Mouse (Mus musculus): ENCODE results near the gene Homez. TPM values are rescaled to one million over a fixed set of nuclear protein-coding genes. Genes with fewer than 3 reads are reported as not detected.
A peak's percentile ranks its signal among the peaks of the same experiment; 100 is the strongest.

The Homez gene
- polyA plus RNA-seq, 1 experiment from 2014 or later, result 4.0 TPM

- Histone ChIP-seq H3K4me2 (ENCODE audit: low read depth, low read length) (no peak overlapping the region), H3K27me3 (ENCODE audit: insufficient read depth, low read length) (no peaks in the 10 kb centered on the region), H3K36me3 (replicated peaks; ENCODE audit: insufficient read depth, low read length) (peaks cover 6% of the 10 kb centered on the region; the same call in 1 of the 2 replicates), H3K9me3 (ENCODE audit: low read length) (no peaks in the 10 kb centered on the region), H3K4me1 (ENCODE audit: insufficient read depth) (peaks cover 4% of the 10 kb centered on the region; the same call in 1 of the 2 replicates), H3K9ac (replicated peaks) (no peak overlapping the region), H3K27ac (ENCODE audit: low read depth) (no peak overlapping the region), H3K4me3 (ENCODE audit: low read depth, low read length) (no peak overlapping the region)
- DNase-seq, result no peak
- no peak for ATAC-seq
- WGBS (ENCODE audit: insufficient replicate concordance), result 87% methylated on average over 4 of the region's 4 CpGs
- TF ChIP-seq EP300 (IDR thresholded peaks at IDR 0.05; ENCODE audit: low read depth), result no peak
- TF ChIP-seq CTCF (IDR thresholded peaks at IDR 0.05; ENCODE audit: low read depth), result no peak
Measured at GRCm38 (mm10) chr14:54903641-54904040, 32.9 kb upstream of the Homez start.

DNA sequence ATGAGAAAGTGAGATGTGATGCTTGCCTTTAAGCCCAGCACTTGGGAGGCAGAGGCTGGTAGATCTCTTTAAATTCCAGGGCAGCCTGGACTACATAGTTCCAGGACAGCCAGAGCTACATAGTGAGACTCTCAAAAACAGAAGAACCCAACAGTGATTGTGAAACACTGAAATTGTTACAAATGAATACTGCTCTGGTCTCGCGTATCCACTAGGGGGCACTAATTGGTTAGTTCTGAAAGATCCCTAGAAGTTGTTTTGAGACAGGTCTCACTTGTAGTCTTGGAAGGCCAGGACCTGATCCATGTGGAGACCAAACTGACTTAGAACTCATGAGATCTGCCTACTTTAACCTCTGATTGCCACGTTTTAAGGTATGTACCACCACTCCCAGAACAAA, 29.6 kb upstream of the Homez start:
- no peak overlapping the region for H3K9ac ChIP-seq (replicated peaks)
- H3K27me3 ChIP-seq (ENCODE audit: insufficient read depth, low read length), result no peaks in the 10 kb centered on the region
- DNase-seq (peak; percentile 66), ATAC-seq (peak; percentile 70)
- H3K4me3 ChIP-seq (ENCODE audit: low read depth, low read length), result no peak overlapping the region
- TF ChIP-seq EP300 (IDR thresholded peaks at IDR 0.05; ENCODE audit: low read depth) (no peak), CTCF (IDR thresholded peaks at IDR 0.05; ENCODE audit: low read depth) (peak; percentile 85)
- no peak overlapping the region for H3K4me2 ChIP-seq (ENCODE audit: low read depth, low read length)
- H3K4me1 ChIP-seq (ENCODE audit: insufficient read depth), result peaks cover 8% of the 10 kb centered on the region; the same call in 1 of the 2 replicates
- peaks cover 35% of the 10 kb centered on the region for H3K36me3 ChIP-seq (replicated peaks; ENCODE audit: insufficient read depth, low read length)
- 1% methylated on average over 3 of the region's 3 CpGs for WGBS (ENCODE audit: insufficient replicate concordance)
- H3K9me3 ChIP-seq (ENCODE audit: low read length), result no peaks in the 10 kb centered on the region
- no peak overlapping the region for H3K27ac ChIP-seq (ENCODE audit: low read depth)

DNA sequence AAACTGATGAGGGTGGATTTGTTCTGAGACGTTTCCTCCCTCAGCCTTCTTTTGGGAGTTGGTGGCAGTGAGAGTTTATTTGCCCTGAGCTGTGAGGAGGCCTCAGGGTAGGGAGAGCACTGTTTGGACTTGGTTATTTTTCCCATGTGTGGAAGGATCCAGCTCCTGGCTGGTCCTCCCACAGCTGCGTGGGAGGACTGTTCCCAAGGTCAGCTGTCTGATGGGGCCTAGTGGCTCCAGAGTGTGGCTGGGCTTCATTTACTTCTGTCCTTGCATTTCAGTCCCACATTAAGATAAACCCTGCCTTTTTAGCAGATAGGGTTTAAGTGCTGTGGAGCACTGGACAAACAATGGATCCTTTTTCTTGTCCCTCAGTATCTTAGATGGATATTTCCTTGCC, 26.7 kb upstream of the Homez start:
- DNase-seq (no peak), ATAC-seq (no peak)
- TF ChIP-seq EP300 (IDR thresholded peaks at IDR 0.05; ENCODE audit: low read depth) (no peak), CTCF (IDR thresholded peaks at IDR 0.05; ENCODE audit: low read depth) (no peak)
- Histone ChIP-seq H3K36me3 (replicated peaks; ENCODE audit: insufficient read depth, low read length) (peaks cover 35% of the 10 kb centered on the region), H3K4me1 (ENCODE audit: insufficient read depth) (peaks cover 17% of the 10 kb centered on the region), H3K4me2 (ENCODE audit: low read depth, low read length) (no peak overlapping the region), H3K9me3 (ENCODE audit: low read length) (no peaks in the 10 kb centered on the region), H3K27ac (ENCODE audit: low read depth) (no peak overlapping the region), H3K4me3 (ENCODE audit: low read depth, low read length) (no peak overlapping the region), H3K27me3 (ENCODE audit: insufficient read depth, low read length) (no peaks in the 10 kb centered on the region), H3K9ac (replicated peaks) (no peak overlapping the region)
- WGBS (ENCODE audit: insufficient replicate concordance), result 52% methylated on average over 2 of the region's 2 CpGs

DNA sequence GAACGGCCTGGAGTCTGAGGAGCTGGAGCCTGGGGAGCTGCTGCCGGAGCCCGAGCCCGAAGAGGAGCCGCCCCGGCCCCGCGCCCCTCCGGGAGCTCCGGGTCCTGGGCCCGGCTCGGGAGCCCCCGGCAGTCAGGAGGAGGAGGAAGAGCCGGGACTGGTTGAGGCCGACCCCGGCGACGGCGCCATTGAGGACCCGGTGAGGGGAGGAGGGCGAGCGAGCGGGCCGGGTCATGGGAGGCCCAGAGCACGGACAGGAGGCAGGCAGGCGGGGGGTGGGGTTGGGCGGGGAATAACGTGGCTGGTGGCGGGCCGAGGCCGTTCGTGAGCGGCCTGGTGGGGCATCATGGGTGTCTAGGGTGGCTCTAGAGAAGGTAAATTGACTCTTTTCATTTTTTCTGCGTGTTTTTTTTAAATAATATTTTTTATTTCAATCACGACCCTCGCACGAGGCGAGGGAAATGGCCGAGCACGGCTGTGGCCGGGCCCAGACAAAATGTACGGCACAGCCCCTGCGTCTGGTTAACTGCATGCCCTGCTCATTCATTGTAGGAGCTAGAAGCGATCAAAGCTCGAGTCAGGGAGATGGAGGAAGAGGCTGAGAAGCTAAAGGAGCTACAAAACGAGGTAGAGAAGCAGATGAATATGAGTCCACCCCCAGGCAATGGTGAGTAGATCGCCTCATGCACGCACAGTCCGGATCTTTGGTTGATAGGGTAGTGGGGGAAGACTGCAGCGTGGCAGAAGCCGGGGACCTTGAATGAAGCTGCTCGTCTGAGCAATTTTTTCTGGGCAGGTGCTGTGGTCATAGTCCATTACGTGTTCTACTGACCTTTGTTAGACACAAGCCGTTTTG, 23.8 kb upstream of the Homez start:
- TF ChIP-seq EP300 (IDR thresholded peaks at IDR 0.05; ENCODE audit: low read depth), result no peak
- TF ChIP-seq CTCF (IDR thresholded peaks at IDR 0.05; ENCODE audit: low read depth), result no peak
- ATAC-seq, result peak; percentile 47
- H3K4me3 ChIP-seq (ENCODE audit: low read depth, low read length), result peak overlapping the region; percentile 98
- H3K9ac ChIP-seq (replicated peaks), result peak overlapping the region; percentile 98
- under 1% methylated on average over 45 of the region's 54 CpGs for WGBS (ENCODE audit: insufficient replicate concordance)
- H3K4me2 ChIP-seq (ENCODE audit: low read depth, low read length), result peak overlapping the region; percentile 91
- H3K36me3 ChIP-seq (replicated peaks; ENCODE audit: insufficient read depth, low read length), result peaks cover 35% of the 10 kb centered on the region
- H3K27me3 ChIP-seq (ENCODE audit: insufficient read depth, low read length), result no peaks in the 10 kb centered on the region
- H3K9me3 ChIP-seq (ENCODE audit: low read length), result no peaks in the 10 kb centered on the region
- peak overlapping the region; percentile 96 for H3K27ac ChIP-seq (ENCODE audit: low read depth)
- DNase-seq, result peak; percentile 77
- peaks cover 13% of the 10 kb centered on the region for H3K4me1 ChIP-seq (ENCODE audit: insufficient read depth)

DNA sequence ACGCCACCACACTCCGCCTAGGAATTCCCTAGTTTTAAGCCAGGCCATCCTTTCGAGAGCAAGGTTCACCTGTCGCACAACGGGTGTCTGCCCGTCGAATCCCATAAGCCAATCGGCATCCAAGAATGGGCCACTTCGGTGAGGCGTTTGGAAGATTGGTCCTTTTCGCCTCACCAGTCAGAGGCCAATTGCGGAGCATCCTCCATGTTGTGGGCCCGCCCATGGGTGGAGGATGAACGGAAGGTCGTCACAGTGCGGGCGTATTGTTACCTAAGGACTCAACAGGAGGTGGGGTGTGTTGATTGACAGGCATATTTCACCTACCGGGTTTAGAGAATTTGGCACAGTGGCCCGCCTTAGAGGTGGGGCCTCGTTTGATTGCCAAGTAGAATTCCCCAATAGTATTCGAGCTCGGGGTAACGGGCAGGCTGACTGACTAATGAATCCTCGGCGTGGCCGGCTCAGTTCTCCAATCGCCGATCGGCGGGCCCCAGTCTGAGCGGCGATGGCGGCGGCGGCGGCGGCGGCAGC, 23.0 kb upstream of the Homez start:
- ATAC-seq (peak; percentile 97), DNase-seq (peak; percentile 96)

DNA sequence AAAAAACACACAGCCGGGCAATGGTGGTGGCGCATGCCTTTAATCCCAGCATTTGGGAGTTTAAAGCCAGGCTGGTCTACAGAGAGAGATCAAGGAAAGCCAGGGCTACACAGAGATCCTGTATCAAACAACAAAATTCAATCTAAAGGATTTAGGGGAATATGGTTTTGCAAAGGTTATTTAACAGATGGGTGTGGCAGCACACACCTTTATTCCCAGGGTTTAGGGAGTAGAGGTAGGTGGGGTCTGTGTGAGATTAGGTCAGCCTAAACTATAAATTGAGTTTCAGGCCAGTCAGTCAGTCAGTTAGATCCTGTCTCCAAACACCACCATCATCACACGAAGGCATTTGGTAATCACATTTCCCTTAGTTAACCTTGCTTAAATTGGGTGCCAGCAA, 21.4 kb upstream of the Homez start, which contains the start of gene Pabpn1:
Pabpn1 (plus strand) TSS at position 301 of the 400 bp plus-strand sequence.
- no peak for DNase-seq
- ATAC-seq, result no peak
- H3K4me1 ChIP-seq (ENCODE audit: insufficient read depth), result peaks cover 13% of the 10 kb centered on the region
- H3K27me3 ChIP-seq (ENCODE audit: insufficient read depth, low read length), result no peaks in the 10 kb centered on the region
- peak within 1 kb of the TSS; percentile 70 for H3K4me2 ChIP-seq (ENCODE audit: low read depth, low read length)
- peak within 1 kb of the TSS; percentile 98 for H3K4me3 ChIP-seq (ENCODE audit: low read depth, low read length)
- TF ChIP-seq EP300 (IDR thresholded peaks at IDR 0.05; ENCODE audit: low read depth), result no peak
- no peak for TF ChIP-seq CTCF (IDR thresholded peaks at IDR 0.05; ENCODE audit: low read depth)
- H3K9ac ChIP-seq (replicated peaks), result peak within 1 kb of the TSS; percentile 50
- 92% methylated on average over 3 of the region's 3 CpGs for WGBS (ENCODE audit: insufficient replicate concordance)
- no peaks in the 10 kb centered on the region for H3K9me3 ChIP-seq (ENCODE audit: low read length)
- peak within 1 kb of the TSS; percentile 76 for H3K27ac ChIP-seq (ENCODE audit: low read depth)
- peaks cover 18% of the 10 kb centered on the region for H3K36me3 ChIP-seq (replicated peaks; ENCODE audit: insufficient read depth, low read length)

More for the DNA sequence above, 23.0 kb upstream of the Homez start:
- Histone ChIP-seq H3K4me2 (ENCODE audit: low read depth, low read length) (peak overlapping the region; percentile 91), H3K4me3 (ENCODE audit: low read depth, low read length) (peak overlapping the region; percentile 98), H3K9me3 (ENCODE audit: low read length) (no peaks in the 10 kb centered on the region), H3K4me1 (ENCODE audit: insufficient read depth) (peaks cover 13% of the 10 kb centered on the region), H3K27ac (ENCODE audit: low read depth) (peak overlapping the region; percentile 96), H3K36me3 (replicated peaks; ENCODE audit: insufficient read depth, low read length) (peaks cover 30% of the 10 kb centered on the region), H3K9ac (replicated peaks) (peak overlapping the region; percentile 98), H3K27me3 (ENCODE audit: insufficient read depth, low read length) (no peaks in the 10 kb centered on the region)
- WGBS (ENCODE audit: insufficient replicate concordance), result under 1% methylated on average over 37 of the region's 38 CpGs
- TF ChIP-seq EP300 (IDR thresholded peaks at IDR 0.05; ENCODE audit: low read depth) (peak; percentile 52; the same call in 1 of the 2 replicates), CTCF (IDR thresholded peaks at IDR 0.05; ENCODE audit: low read depth) (no peak)
